Mouse (Mus musculus) macrophage (primary cell): ENCODE measurements around the gene Gm49333. TPM values are rescaled to one million over a fixed set of nuclear protein-coding genes. Genes with fewer than 3 reads are reported as not detected.

Experiments
- H3K27ac ChIP-seq: fragments of 350-480 bp; formaldehyde crosslinking; 2 replicates; pipeline ENCODE4 v1.9.0; 2021
- H3K36me3 ChIP-seq: fragments of 350-480 bp; formaldehyde crosslinking; 2 replicates; pipeline ENCODE4 v1.9.0; 2021; ENCODE audit errors: inconsistent target
- H3K4me3 ChIP-seq: fragments of 350-480 bp; formaldehyde crosslinking; 2 replicates; pipeline ENCODE4 v1.9.0; 2021; ENCODE audit errors: inconsistent target
- H3K79me2 ChIP-seq: fragments of 350-480 bp; formaldehyde crosslinking; 2 replicates; pipeline ENCODE4 v1.9.0; 2021; ENCODE audit errors: inconsistent target
- WGBS: methylation state at CpG from one replicate; pipeline ENCODE4 v1.1.7; 2026; ENCODE audit warnings: inconsistent platforms; ENCODE audit not compliant: missing documents; 5-methylcytosine and 5-hydroxymethylcytosine counted together
- polyA plus RNA-seq: library from polyadenylated mRNA; stranded (reverse); fragments of 250-400 nt; gene quantifications from 3 replicates; pipeline ENCODE4 v1.2.4, GENCODE M21; 2018; ENCODE audit warnings: inconsistent platforms

Gm49333 gene
- polyA plus RNA-seq, 1 experiment from 2014 or later, result not detected

DNA sequence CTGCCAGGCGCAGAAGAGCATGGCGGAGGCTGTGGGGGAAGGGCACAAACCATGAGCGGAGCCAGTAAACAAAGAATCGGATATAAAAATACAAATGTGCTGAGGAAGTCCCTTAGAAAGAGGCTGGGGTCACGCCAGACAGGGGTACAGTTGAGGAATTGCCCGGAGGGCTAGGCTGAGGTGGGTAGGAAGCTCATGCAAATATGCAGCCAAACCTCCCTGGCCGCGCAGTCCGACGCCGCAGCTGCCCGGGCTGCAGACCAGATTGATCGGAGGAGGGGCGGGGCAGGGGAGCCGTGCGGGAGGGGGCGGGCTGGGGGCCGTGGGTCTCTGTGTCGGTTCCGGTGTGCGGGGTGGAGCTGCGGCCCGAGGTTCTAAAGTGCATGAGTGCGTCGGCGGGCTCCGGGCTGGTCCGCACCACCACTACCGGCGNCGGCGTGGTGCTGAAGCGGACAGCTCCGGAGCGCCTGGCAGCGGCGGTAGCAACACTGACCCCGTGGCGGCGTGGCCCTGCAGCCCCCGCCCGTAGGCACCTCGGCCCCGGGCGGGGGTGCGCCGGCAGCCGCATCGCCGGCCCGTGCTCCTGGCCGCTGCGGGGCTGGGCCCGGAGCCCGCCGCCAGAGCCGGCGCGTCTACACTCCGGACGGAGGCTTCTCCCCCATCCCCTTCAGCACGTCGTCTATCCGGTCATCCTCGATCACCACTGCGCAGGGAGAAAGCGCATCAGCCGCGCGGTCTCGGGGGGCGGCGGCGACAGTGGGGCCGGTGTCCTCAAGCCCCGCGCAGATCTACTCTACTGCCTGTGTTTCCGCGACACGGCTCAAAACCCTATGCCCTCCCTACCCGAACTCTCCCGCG is 8.4 kb downstream of the Gm49333 start:
- Histone ChIP-seq H3K79me2 (no peaks in the 10 kb centered on the region), H3K27ac (no peak overlapping the region), H3K4me3 (no peak overlapping the region), H3K36me3 (no peaks in the 10 kb centered on the region)
- WGBS, result 6% methylated on average over 78 of the region's 83 CpGs

DNA sequence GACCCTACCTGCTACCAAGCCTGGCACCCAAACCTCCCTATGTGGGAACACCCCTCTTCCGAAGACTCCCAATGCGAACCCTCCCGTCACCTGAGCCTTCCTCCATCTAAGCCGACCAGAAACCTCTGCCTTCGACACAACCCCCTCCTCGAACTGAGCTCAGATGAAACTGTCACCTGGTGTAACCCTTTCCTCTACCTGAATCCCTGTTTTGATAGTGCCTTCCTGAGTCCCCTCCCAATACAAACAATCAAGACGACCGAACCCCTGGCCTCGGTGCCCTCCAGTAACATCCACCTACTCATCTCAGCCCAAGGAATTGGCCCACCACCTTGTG is 9.0 kb downstream of the Gm49333 start:
- Histone ChIP-seq H3K36me3 (no peaks in the 10 kb centered on the region), H3K4me3 (no peak overlapping the region), H3K79me2 (no peaks in the 10 kb centered on the region), H3K27ac (no peak overlapping the region)
- WGBS, result 7% methylated on average over 9 of the region's 9 CpGs

DNA sequence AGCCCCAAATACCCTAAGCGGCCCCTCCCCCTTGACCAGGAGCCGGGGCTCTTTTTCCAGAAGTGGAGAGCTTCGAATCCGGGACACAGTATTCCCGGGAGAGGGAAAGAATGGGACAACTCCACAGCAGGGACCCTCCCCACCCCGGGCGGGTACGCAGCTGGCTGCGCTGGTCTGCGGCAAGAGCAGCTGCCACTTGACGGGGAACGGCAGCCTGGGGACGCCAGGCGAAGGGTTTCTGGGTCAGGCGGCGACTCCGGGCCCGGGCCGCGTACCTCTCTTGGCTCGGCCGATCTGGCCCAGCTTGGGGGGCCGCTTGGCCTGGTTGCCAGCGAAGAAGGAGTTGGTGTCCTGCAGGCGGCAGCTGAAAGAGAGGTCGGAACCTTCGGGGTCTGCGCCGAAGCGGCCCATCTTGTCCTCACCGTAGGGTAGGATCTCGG is 9.4 kb downstream of the Gm49333 start:
- Histone ChIP-seq H3K4me3 (no peak overlapping the region), H3K79me2 (no peaks in the 10 kb centered on the region), H3K27ac (no peak overlapping the region), H3K36me3 (no peaks in the 10 kb centered on the region)
- WGBS, result 2% methylated on average over 32 of the region's 32 CpGs

DNA sequence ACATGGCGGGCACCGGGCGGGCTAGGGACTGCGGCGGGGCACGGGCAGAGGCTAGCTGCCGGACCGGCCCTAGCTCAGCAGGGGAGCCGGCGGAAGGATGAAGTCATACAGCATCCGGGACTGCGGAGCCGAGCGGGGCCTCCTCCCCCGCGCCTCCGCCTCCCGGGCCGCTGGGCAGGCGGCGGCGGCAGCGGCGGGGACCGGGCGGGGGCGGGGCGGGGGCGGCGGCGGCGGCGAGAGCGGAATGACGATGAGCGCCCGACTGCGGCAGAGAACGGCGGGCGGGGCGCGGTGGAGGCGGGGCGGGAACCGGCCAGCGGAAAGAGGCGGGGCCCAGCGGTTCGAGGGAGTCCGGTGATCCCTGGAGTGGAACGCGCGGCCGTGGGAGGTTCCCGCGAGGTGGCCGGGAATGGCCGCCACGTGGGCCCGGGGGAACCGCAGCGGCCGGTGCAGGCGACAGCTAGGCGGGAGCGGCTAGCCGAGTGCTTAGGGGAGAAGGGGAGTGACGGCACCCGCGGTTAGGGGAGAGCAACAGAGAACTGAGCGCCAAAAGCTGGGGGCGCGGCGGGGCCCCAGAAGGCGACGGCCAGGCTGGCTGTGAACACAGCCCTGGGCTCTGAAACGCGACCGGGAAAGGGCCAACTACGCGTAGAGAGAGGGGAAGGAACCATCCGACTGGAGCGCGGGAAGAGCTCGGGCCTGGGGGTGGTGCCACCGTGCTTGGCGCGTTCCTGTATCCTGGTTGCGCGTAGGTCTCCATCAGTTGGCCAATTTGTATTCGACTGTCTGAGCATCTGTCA is 10.0 kb downstream of the Gm49333 start, which contains the start of gene Camk2n2:
Camk2n2 (minus strand) TSS at position 97 of the 800 bp plus-strand sequence.
- H3K4me3 ChIP-seq, result peak within 1 kb of the TSS; percentile 54
- no peaks in the 10 kb centered on the region for H3K36me3 ChIP-seq
- under 1% methylated on average over 70 of the region's 92 CpGs for WGBS
- 0 out of 2 replicates have a peak within 1 kb of the TSS, but pooled peaks have one; percentile 13 for H3K27ac ChIP-seq
- no peaks in the 10 kb centered on the region for H3K79me2 ChIP-seq

DNA sequence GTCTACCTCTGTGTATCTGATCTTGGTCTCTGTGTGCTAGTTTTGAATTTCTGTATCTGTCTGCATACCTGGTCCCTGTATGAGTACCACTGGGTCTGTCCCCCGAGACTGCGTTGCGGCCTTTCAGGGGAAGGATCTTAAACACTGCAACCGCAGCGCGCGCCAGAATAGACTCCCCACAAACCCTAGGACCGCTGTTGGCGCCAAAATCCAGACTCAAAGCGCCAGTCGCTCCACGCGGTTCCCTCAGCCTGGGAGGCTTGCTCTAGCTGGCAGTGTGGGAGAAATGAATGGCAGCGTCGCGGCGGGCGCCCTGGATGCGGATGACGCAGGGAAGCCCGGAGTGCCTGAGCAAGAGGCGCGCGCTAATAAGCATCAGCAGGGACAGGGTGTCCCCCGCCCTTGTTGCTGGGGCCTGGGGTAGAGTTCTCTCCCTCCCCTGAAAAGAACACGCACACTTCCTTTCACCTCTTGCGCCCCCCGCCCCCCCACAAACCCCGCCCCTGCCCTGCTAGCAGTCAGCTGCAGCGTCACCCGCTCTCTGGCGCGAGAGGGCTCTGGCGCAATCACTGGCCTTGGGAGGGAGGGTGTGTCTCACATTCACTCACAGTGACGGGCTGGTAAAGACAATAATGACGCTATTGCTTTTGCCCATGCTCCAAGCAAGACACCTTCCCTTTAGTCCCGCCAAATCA is 10.7 kb downstream of the Gm49333 start:
- WGBS, result 0% methylated on average over 22 of the region's 37 CpGs
- no peaks in the 10 kb centered on the region for H3K36me3 ChIP-seq
- H3K4me3 ChIP-seq, result peak overlapping the region; percentile 54
- H3K27ac ChIP-seq, result 0 out of 2 replicates have a peak overlapping the region, but pooled peaks have one; percentile 13
- H3K79me2 ChIP-seq, result no peaks in the 10 kb centered on the region

DNA sequence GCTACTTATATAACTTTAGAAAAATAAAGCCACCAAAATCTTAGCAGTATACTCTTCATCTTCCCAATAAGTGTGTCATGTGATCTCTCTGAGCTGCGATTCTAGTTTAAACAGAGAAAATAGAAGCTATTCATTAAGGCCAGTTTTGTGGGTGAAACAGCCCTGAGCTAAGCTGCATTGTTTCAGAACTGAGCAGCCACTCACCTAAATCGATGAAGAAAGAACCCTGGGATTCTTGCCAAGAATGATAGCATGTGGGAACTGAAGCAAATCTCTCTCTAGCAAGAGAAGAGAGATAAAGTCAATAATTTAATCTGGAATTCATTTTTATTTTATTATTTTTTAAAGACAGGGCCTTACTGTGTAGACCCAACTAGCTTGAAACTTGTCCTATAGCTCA is 11.8 kb downstream of the Gm49333 start:
- WGBS, result 47% methylated on average over 2 of the region's 2 CpGs

DNA sequence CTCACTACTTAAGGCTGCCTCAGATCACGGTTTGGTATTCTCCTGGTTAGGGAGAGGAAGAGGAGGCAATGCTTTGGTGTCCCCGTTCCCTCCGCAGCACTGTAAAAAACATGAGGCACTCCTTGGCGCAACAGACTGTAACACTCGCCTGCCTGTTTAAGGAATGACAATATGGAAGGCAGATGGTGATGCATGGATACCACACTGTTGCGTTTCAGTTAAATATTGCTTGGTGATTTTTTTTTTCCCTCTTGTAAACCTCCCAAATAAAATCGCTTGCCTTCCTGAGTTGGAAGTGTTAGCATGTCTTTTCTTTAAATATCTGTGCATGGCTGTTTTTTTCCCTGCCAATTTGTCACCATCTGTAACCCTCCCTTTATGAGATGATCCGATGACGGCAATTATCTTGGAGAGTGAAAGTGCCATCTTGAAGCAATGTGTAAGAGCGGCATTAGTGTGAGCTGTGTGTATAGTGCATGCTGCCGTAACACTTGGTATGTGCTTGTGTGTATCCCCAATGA is 17.5 kb downstream of the Gm49333 start:
- no peak overlapping the region for H3K27ac ChIP-seq
- no peak overlapping the region for H3K4me3 ChIP-seq
- H3K36me3 ChIP-seq, result no peaks in the 10 kb centered on the region
- WGBS, result 78% methylated on average over 11 of the region's 11 CpGs
- H3K79me2 ChIP-seq, result no peaks in the 10 kb centered on the region

More for the DNA sequence above, 11.8 kb downstream of the Gm49333 start:
- Histone ChIP-seq H3K79me2 (no peaks in the 10 kb centered on the region), H3K36me3 (no peaks in the 10 kb centered on the region), H3K27ac (no peak overlapping the region), H3K4me3 (no peak overlapping the region)

DNA sequence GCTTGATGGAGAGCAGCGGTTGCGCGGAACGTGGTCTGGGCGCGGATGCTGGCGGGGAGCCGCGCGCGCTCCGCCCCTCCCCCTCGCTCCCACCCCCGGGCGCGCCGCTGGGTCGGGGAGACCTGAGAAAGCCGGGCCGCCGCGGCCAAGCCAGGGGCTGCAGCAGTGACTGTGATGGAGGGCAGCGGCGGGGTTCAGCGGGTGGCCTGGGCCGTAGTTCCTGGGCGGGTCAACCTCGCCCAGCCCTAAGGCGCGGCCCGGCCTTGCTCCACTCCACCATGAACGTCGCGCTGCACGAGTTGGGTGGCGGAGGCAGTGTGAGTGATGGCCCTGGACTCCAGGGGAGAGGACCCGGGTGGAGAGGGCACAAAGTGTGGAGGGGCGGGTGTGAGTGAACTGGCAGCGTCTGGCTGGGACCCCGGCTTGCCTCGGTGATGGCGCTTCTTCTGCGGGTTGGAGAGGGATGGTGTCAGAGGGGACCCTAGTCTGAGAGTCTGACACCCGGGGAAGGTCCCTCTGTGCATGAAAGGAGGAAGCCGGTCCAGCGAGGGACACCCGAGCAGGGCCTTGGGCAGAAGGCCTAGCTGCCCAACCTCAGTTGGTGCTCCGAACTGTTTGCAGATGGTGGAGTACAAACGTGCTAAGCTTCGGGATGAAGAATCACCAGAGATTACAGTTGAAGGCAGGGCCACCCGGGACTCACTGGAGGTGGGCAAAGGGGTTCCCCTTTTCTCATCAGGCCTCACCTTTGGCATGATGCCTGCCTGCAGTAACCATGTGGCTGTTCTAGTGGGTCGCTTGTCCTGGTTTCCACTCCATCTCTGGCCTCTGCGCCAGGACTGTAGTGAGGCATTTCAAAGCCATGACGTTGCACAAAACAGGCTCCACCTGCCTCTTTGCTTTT is 18.6 kb downstream of the Gm49333 start, which contains the start of gene Ece2:
Ece2 (plus strand) TSS at position 98 of the 904 bp plus-strand sequence.
- Histone ChIP-seq H3K36me3 (no peaks in the 10 kb centered on the region), H3K4me3 (no peak within 1 kb of the TSS), H3K27ac (no peak within 1 kb of the TSS), H3K79me2 (no peaks in the 10 kb centered on the region)
- 13% methylated on average over 54 of the region's 54 CpGs for WGBS

DNA sequence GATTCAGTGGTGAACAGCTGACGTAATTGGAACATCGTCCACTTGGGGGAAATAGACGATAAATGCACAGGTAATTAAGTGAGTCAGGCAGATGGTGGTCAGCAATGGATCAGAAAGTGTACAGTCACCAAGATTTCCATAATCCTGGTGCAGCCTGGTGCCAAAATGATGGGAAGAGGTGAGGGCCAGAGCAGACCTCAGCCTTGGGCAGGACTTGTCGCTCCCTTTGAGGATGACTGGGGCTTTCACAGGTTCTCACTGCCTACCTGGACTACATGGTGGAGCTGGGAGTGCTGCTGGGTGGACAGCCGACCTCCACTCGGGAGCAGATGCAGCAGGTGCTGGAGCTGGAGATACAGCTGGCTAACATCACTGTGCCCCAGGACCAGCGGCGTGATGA is 26.0 kb downstream of the Gm49333 start:
- no peak overlapping the region for H3K4me3 ChIP-seq
- H3K79me2 ChIP-seq, result no peaks in the 10 kb centered on the region
- no peak overlapping the region for H3K27ac ChIP-seq
- 92% methylated on average over 8 of the region's 8 CpGs for WGBS
- H3K36me3 ChIP-seq, result no peaks in the 10 kb centered on the region

DNA sequence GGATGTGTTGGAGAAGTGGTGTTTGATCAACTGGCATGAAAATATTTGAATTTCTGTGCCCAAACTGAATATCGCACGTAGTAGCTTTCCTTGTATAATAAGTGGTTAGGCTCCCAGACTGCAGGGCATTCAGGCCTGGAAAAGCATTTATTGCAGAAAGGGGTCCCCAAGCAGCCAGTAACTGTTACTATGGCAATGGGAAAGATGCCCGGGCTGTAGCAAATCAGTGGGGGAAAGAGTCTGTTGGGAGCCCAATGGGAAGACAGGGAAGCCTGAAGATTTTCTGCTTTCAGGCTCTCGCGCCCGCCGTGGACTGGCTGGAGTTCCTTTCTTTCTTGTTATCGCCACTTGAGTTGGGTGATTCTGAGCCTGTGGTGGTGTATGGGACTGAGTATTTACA is 27.0 kb downstream of the Gm49333 start:
- 90% methylated on average over 7 of the region's 8 CpGs for WGBS
- H3K36me3 ChIP-seq, result no peaks in the 10 kb centered on the region
- H3K27ac ChIP-seq, result no peak overlapping the region
- H3K79me2 ChIP-seq, result no peaks in the 10 kb centered on the region
- no peak overlapping the region for H3K4me3 ChIP-seq

DNA sequence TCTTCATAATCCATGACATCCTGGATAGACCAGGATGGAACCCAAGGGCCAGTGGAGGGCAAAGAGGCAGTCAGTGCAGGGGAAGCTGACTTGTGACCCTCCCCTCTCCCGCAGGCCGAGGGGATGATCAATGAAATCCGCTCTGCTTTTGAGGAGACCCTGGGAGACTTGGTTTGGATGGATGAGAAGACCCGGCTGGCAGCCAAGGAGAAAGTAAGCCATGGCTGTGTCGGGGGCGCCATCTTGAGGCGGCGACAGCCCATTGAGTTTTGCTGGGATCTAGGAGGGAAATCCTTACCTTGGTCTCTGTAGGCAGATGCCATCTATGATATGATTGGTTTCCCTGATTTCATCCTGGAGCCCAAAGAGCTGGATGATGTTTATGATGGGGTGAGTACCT is 30.8 kb downstream of the Gm49333 start:
- WGBS, result under 1% methylated on average over 8 of the region's 8 CpGs
- Histone ChIP-seq H3K79me2 (no peaks in the 10 kb centered on the region), H3K36me3 (no peaks in the 10 kb centered on the region), H3K4me3 (no peak overlapping the region), H3K27ac (no peak overlapping the region)

DNA sequence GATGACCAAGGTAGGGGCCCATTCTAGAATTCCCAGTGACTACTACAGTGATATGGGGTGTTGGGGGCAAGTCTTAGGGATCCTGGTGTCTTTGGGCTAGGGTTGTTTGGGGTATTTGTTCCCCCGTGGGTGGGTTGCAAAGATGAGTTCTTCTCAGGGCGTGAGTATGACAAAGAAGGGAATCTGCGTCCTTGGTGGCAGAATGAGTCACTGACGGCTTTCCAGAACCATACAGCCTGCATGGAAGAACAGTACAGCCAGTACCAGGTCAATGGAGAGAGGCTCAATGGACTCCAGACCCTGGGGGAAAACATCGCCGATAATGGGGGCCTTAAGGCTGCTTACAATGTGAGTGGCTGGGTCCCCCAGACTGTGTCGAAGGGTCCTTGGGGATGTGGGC is 32.5 kb downstream of the Gm49333 start:
- H3K27ac ChIP-seq, result no peak overlapping the region
- H3K79me2 ChIP-seq, result no peaks in the 10 kb centered on the region
- WGBS, result 93% methylated on average over 7 of the region's 7 CpGs
- no peak overlapping the region for H3K4me3 ChIP-seq
- no peaks in the 10 kb centered on the region for H3K36me3 ChIP-seq

DNA sequence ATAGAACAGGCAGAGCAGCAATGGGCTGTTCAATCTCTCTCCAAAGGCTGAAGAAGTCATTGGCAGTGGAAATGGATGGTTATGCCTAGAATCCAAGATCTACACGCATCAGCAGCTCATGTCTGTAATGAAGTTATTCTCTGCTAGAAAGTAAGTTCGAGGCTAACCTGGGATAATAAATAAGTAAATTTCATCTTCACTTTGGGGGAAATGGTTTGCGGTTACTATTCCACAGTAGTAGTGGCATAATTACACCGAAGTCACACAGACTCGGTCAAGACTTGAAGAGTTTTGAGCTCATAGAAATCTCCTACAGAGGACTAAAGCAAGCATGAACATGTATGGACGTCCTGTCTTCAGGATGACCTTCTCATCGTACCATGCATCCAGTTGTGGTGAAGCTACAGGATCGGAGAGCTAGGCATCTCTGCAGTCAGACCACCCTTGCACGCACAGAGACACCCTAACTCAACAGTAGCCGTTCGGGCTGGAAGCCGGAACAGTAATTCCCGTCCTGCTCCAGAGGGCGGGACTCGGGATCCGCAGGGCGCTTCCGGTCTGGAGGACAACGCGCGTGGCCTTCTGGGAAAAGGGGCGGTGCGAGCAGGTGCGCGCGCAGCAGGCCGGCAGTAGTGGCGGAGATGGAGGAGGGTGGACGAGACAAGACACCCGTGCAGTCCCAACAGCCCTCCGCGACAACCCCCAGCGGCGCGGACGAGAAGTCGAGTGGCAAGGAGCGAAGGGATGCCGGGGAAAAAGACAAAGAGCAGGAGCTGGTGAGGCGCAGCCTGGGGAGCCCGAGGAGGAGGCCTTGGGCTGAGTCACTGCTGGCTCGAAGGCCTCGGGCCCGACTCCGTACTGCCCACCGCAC is 39.9 kb downstream of the Gm49333 start, which contains the start of gene Psmd2:
Psmd2 (plus strand) TSS at position 577 of the 871 bp plus-strand sequence.
- H3K36me3 ChIP-seq, result peaks cover 17% of the 10 kb centered on the region
- WGBS, result 2% methylated on average over 46 of the region's 46 CpGs
- peak within 1 kb of the TSS; percentile 62 for H3K27ac ChIP-seq
- peak within 1 kb of the TSS; percentile 96 for H3K4me3 ChIP-seq
- H3K79me2 ChIP-seq, result peaks cover 32% of the 10 kb centered on the region
